Mouse (Mus musculus) frontal cortex, adult 2 months (tissue): Measurements from ENCODE around the gene Mall. TPM values are rescaled to one million over a fixed set of nuclear protein-coding genes. Genes with fewer than 3 reads are reported as not detected.

Experiments used
- DNase-seq, 2 experiments: peaks; one replicate each; pipeline ENCODE4 v3.0.0; 2022; ENCODE audit warnings: low spot score in 1 of 2; ENCODE audit errors: extremely low spot score in 1 of 2
- polyA plus RNA-seq: library from polyadenylated mRNA; depleted of rRNA; stranded (reverse); fragments of >200 nt; gene quantifications from 2 replicates; pipeline ENCODE4 v1.2.3, GENCODE M21; 2012; rRNA removed

Gene Mall
- 1.0 and 1.2 TPM in 2 replicates for polyA plus RNA-seq

GRCm38 (mm10) chr2:127729671-127730070, at the start of gene Mall:
Gene Mall, minus strand, starts transcription at chr2:127729932.
- DNase-seq = no peak

GRCm38 (mm10) chr2:127778451-127778850, 48.7 kb upstream of the Mall start:
- DNase-seq = no peak

- DNase-seq = no peak
These were observed 45.3 kb upstream of the Mall start for GRCm38 (mm10) chr2:127775013-127775412.

GRCm38 (mm10) chr2:127774578-127774941, 44.8 kb upstream of the Mall start:
- DNase-seq = no peak

GRCm38 (mm10) chr2:127773938-127774577, 44.3 kb upstream of the Mall start:
- no peak for DNase-seq

- DNase-seq = no peak
These were observed 31.9 kb upstream of the Mall start for GRCm38 (mm10) chr2:127761587-127761986.

- no peak for DNase-seq
These were observed 30.8 kb upstream of the Mall start for GRCm38 (mm10) chr2:127760429-127761000.

- DNase-seq = no peak
These were observed 30.3 kb upstream of the Mall start for GRCm38 (mm10) chr2:127760014-127760413.

- DNase-seq = no peak
These were observed 29.6 kb upstream of the Mall start for GRCm38 (mm10) chr2:127759157-127759880.

- peak; percentile 18 to 31 for DNase-seq
These were observed 27.4 kb upstream of the Mall start for GRCm38 (mm10) chr2:127757171-127757570.

- DNase-seq = no peak
These were observed 24.4 kb upstream of the Mall start for GRCm38 (mm10) chr2:127754113-127754512.

- DNase-seq = no peak
These were observed 22.3 kb upstream of the Mall start for GRCm38 (mm10) chr2:127751849-127752610.

GRCm38 (mm10) chr2:127749376-127749775, 19.6 kb upstream of the Mall start:
- DNase-seq = no peak

GRCm38 (mm10) chr2:127748316-127748715, 18.6 kb upstream of the Mall start:
- no peak for DNase-seq

GRCm38 (mm10) chr2:127742637-127743036, 12.9 kb upstream of the Mall start:
- DNase-seq = no peak

GRCm38 (mm10) chr2:127740756-127741519, 11.2 kb upstream of the Mall start:
- DNase-seq = no peak

GRCm38 (mm10) chr2:127737885-127738284, 8.2 kb upstream of the Mall start:
- DNase-seq = no peak

GRCm38 (mm10) chr2:127736631-127737209, 7.0 kb upstream of the Mall start:
- no peak for DNase-seq

GRCm38 (mm10) chr2:127735512-127736145, 5.9 kb upstream of the Mall start:
- DNase-seq = no peak

GRCm38 (mm10) chr2:127734889-127735288, 5.2 kb upstream of the Mall start:
- no peak for DNase-seq
